Mouse (Mus musculus) embryo, embryonic 10.5 days (tissue): ENCODE data around the gene Ccnk.
A peak's percentile ranks its signal among the peaks of the same experiment; 100 is the strongest.

Experiments
- DNase-seq: peaks from one replicate; pipeline ENCODE4 v3.0.0-alpha.2; 2015; ENCODE audit warnings: low spot score

The Ccnk gene

GRCm38 (mm10) chr12:108223357-108223756, 44.0 kb downstream of the Ccnk start:
- DNase-seq, result no peak

- no peak for DNase-seq
Measured at GRCm38 (mm10) chr12:108225781-108226180, 46.4 kb downstream of the Ccnk start.

DNA sequence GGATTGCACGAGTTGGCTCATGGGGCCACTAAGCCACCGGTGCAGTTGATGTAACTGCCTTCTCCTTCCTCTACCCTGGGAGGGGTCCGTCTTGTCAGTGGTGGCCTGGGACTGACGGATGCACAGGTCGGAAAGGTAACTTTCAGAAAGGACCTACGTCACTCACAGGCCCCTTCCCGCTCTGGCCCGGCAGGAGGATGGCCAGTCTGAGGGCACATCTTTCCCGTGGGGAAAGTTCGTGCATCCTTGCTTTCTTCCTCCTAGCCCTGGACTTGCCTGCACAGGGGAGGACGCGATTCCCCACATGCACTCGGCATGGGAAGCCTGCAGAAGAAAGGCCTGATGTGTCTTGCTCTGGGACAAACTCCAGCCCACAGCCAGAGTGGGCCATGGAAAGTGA, 46.8 kb downstream of the Ccnk start:
- no peak for DNase-seq

GRCm38 (mm10) chr12:108226941-108227340, 47.6 kb downstream of the Ccnk start:
- no peak for DNase-seq

- DNase-seq, result no peak
Measured at GRCm38 (mm10) chr12:108227527-108227926, 48.1 kb downstream of the Ccnk start.

GRCm38 (mm10) chr12:108230077-108230476, 50.7 kb downstream of the Ccnk start:
- DNase-seq, result no peak

GRCm38 (mm10) chr12:108230821-108231794, 51.7 kb downstream of the Ccnk start:
- DNase-seq, result no peak

- DNase-seq, result peak; percentile 39
Measured at GRCm38 (mm10) chr12:108231901-108232300, 52.5 kb downstream of the Ccnk start.

- no peak for DNase-seq
Measured at GRCm38 (mm10) chr12:108233736-108234135, 54.4 kb downstream of the Ccnk start.

DNA sequence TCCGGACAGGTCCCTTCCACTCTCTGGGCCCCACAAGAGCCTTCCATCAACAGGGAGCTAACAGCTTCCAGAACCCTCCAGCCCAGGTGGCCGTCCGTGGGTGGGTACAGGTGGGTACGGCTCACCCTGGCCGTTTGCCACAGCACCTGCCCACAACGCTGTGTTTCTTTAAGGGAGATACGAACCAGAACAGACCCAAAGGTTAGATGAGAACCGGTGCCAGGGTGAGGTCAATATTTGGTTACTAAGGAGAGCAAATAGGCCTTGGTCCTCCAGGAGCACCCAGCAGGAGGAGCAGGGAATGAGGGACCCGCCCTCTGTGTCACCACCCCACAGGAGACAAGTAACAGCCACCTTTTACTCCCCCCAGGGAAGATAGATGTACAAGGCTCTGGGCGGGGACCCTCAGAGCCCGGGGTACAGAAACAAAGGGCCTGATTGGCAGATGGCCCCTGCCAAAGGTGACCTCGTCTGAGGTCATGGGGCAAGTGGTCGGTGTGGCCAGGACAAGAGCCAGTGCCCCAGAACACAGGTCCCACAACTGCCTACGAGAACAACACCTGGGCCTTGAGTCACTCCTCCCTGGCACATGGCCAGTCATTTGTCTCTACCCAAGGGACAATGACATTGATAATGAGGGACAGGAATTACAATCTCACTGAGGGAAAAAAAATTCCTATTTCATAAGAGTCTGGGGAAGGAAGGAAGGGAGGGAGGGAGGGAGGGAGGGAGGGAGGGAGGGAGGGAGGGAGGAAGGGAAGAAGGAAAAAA, 55.6 kb downstream of the Ccnk start:
- DNase-seq, result no peak

GRCm38 (mm10) chr12:108235976-108236555, 56.7 kb downstream of the Ccnk start:
- DNase-seq, result no peak

DNA sequence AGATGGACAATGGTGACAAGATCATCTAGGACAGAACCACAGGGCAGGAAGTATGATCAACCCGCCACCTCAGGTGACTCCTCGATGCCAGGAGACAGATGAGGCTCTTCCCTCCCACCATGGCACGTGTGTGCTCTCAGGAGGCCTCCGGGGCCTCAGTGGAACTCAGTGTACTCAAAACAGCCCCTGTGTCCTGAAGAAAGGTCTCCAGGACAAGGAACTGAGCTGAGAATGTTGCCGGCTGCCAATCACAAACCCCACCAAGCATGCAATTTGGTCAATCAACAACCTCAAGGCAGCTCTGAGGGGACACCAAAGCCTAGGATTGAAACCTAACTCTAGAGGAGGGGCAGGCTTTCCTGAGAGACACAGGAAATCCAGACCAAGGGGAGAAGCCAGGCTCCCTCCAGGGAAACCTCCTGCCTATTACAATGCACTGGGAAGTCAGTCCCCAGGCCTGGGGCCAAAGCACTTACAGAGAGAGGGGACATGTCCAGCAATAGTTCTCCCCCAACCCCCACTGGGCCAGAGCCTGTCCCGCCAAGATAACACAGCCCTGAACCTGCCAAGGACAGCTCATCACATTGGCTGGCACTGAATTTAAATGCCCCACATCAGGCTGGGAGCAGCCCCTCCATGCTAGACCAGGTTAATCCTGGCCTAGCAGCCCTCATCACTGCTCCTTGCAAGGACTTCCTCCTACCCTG, 58.1 kb downstream of the Ccnk start:
- no peak for DNase-seq

DNA sequence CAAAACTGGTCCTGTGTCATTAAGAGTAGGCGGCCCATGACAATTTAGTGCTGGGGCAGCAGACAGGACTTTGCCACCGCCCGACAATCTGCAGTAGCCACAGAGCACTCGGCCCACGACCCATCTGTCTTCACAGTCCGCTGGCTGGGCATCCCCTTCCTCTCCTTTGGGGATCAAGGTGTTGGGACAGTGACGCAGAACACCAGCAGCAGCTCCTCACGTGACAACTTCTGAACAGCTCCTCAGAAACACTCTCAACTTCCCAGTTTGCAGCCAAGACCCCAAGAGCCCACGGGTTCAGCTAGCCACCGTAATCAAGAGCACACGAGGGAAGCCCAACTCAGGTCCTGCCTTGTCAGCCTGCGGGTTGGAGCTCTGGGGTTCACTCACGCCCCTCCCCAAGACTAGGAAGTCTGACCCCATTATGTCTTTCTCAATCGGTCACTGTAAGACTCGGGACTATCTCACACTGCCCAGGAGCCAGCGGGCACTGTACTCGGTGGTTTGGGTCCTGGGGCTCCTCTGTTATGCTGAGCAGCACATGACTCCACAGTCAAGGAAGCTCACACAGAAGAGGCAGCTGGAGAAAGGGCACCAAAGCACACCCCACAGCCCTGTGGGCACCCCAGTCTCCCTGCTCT, 59.1 kb downstream of the Ccnk start:
- DNase-seq, result no peak

- DNase-seq, result peak; percentile 54
Measured at GRCm38 (mm10) chr12:108239441-108239840, 60.1 kb downstream of the Ccnk start.

DNA sequence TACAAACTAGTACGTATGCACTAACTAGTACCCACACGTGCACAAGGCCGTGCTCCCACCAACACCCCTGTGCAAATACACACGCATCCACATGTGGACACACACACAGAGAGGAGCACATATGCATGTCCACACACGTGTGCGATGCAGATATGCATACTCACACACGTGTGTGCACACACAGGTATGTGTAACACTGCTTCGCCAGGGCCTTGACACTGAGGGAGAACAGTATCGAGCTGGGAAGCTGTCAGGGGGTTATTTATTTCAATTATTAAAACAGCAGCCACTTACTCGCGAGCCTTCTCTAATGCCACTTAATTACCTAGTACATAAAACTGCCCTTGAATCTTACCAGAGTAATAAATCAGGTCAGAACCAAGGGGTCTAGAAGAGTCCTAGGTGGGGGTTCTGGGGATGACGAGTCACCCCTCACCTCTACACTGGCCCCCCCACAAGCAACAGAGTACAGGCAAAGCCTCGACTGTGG, 61.1 kb downstream of the Ccnk start:
- peak; percentile 45 for DNase-seq

- peak; percentile 83 for DNase-seq
Measured at GRCm38 (mm10) chr12:108240953-108241588, 61.7 kb downstream of the Ccnk start.

GRCm38 (mm10) chr12:108241626-108242025, 62.2 kb downstream of the Ccnk start:
- DNase-seq, result peak; percentile 61

DNA sequence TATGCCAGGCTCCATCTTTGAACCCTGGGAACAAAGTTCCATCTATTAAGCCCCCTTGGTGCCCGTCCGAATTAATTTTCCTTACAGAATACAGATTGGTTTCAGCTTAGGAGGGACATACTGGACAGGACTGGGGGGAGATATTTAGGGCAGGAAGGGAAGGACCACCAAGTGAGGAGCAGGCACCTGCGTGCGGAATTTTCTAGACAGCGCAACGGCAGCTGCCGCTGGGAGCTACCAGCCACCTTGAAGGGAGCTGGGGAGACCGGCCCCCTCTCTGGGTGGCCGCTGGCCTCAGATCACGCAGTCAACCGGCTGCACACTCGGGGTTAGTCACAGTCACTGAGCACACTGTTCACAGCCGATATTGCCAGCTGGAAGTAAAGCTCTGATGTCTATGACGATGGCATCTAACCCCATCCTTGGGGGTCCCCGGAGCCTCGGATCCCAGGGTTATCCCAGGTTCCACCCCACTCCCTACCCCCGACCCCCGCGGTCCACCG, 62.9 kb downstream of the Ccnk start:
- DNase-seq, result no peak

DNA sequence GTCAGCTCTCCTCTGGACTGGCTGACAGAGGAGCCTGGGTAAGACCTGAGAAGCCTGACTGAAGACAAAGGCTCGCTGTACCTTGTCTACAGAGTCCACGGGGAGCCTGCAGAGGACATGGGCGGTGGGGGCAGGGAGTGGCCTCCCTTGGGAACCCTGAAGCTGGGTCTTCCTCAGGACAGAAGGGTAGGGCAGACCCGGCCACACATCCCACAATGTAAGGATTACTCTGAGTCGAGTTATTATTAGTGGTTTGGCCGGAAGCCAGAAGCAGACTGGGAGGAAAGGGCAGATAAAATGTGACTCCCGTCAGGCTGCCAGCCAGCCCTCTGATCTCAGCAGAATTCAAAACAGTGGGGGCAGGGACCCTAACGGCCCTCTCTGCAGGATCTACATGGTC, 65.4 kb downstream of the Ccnk start:
- peak; percentile 52 for DNase-seq

GRCm38 (mm10) chr12:108245579-108245978, 66.2 kb downstream of the Ccnk start:
- peak; percentile 47 for DNase-seq
